ENCODE assay signal across 20 mouse cellular contexts in genomic region chr3:146110358-146110757, GRCm38 (mm10). TPM values are rescaled to one million over a fixed set of nuclear protein-coding genes. Genes with fewer than 3 reads are reported as not detected.
DNase-seq lines count a peak whose midpoint lies in the region; ATAC-seq and TF ChIP-seq lines count a peak whose summit lies in the region.
"Had no signal": no experiment of that assay in that cellular context is flagged by ENCODE, and none has a peak within 500 bp of the region (broad histone marks: within the 10 kb centered on the region; RNA-seq: fewer than 3 reads in every experiment).

No protein-coding gene starts in this region.

- H3K27ac ChIP-seq in forebrain, embryonic 14.5 days (ENCODE audit: low read depth, low read length) = no peak overlapping the region
- H3K27ac ChIP-seq in hindbrain, postnatal 0 days = no peak overlapping the region
- H3K27ac ChIP-seq: hindbrain, embryonic 14.5 days; limb, embryonic 12.5 days; liver, embryonic 13.5 days; midbrain, embryonic 12.5 days had no signal

- H3K9me3 ChIP-seq in forebrain, embryonic 14.5 days (replicated peaks; ENCODE audit: control insufficient read depth, low read length) = no peaks in the 10 kb centered on the region; the same call in 1 of the 2 replicates
- H3K9me3 ChIP-seq in hindbrain, postnatal 0 days (ENCODE audit: low read length) = no peaks in the 10 kb centered on the region
- H3K9me3 ChIP-seq: liver, embryonic 13.5 days; midbrain, embryonic 12.5 days had no signal

- intact Hi-C loops in heart, postnatal 25 days (cut with DNase I) = no loop called here

- no peaks in the 10 kb centered on the region for H3K27me3 ChIP-seq in forebrain, embryonic 14.5 days (replicated peaks; ENCODE audit: control insufficient read depth, insufficient read depth, low read length)
- no peaks in the 10 kb centered on the region for H3K27me3 ChIP-seq in hindbrain, postnatal 0 days (ENCODE audit: insufficient read depth, low read length)

- H3K4me2 ChIP-seq in forebrain, embryonic 14.5 days (ENCODE audit: low read length) = no peak overlapping the region
- no peak overlapping the region for H3K4me2 ChIP-seq in hindbrain, postnatal 0 days (ENCODE audit: low read depth, low read length)
- H3K4me2 ChIP-seq: hindbrain, embryonic 14.5 days; limb, embryonic 12.5 days; liver, embryonic 13.5 days; midbrain, embryonic 12.5 days had no signal

- WGBS in forebrain, embryonic 14.5 days = 91% methylated on average over 2 of the region's 2 CpGs
- WGBS in hindbrain, postnatal 0 days = 85% methylated on average over 2 of the region's 2 CpGs

- peak; percentile 35 for ATAC-seq in megakaryocyte, adult 5-6 weeks (ENCODE audit: poor library complexity, severe bottlenecking)
- ATAC-seq in forebrain, embryonic 14.5 days = no peak
- ATAC-seq in hindbrain, postnatal 0 days = no peak

- H3K36me3 ChIP-seq in forebrain, embryonic 14.5 days (ENCODE audit: control insufficient read depth, insufficient read depth, low read length) = no peaks in the 10 kb centered on the region
- H3K36me3 ChIP-seq in hindbrain, postnatal 0 days (ENCODE audit: insufficient read depth, low read length) = no peaks in the 10 kb centered on the region
- H3K36me3 ChIP-seq: limb, embryonic 12.5 days; liver, embryonic 13.5 days; midbrain, embryonic 12.5 days had no signal

- H3K4me3 ChIP-seq in forebrain, embryonic 14.5 days (ENCODE audit: low read depth, low read length) = no peak overlapping the region
- H3K4me3 ChIP-seq in hindbrain, postnatal 0 days (ENCODE audit: low read length) = no peak overlapping the region
- H3K4me3 ChIP-seq: limb, embryonic 12.5 days; liver, embryonic 13.5 days; midbrain, embryonic 12.5 days had no signal

- peaks cover 4% of the 10 kb centered on the region; the same call in 1 of the 2 replicates for H3K4me1 ChIP-seq in forebrain, embryonic 14.5 days (ENCODE audit: control insufficient read depth, insufficient read depth, low read length)
- H3K4me1 ChIP-seq in hindbrain, postnatal 0 days (ENCODE audit: insufficient read depth, low read length) = 0 out of 2 replicates have a peak, but pooled peaks cover 3% of the 10 kb centered on the region
- H3K4me1 ChIP-seq: limb, embryonic 12.5 days; liver, embryonic 13.5 days had no signal

- no peak for TF ChIP-seq CTCF in hindbrain, postnatal 0 days (IDR thresholded peaks at IDR 0.05; ENCODE audit: low read depth)

- peak; percentile 56 for DNase-seq in heart, adult 8-10 months (ENCODE audit: low spot score)
- DNase-seq in heart, postnatal 25 days (ENCODE audit: low spot score) = no peak
- DNase-seq in 416B (ENCODE audit: low read depth) (peak; percentile 63), NIH3T3 (ENCODE audit: low read depth) (peak; percentile 90)
- DNase-seq in forebrain, embryonic 14.5 days (ENCODE audit: low spot score) = no peak
- no peak for DNase-seq in hindbrain, postnatal 0 days (ENCODE audit: low spot score)
- DNase-seq in cerebellum, adult 11-12 months = no peak
- DNase-seq: cerebellum, adult 9-11 months; kidney, adult 11 months; kidney, postnatal 25 days; liver, embryonic 13.5 days; lung, postnatal 10 days; right cerebral cortex, postnatal 14 days; thymus, postnatal 36 days had no signal

- no peak overlapping the region for H3K9ac ChIP-seq in forebrain, embryonic 14.5 days (ENCODE audit: low read length)
- H3K9ac ChIP-seq in hindbrain, postnatal 0 days (replicated peaks; ENCODE audit: low read length) = no peak overlapping the region
- H3K9ac ChIP-seq: hindbrain, embryonic 14.5 days; limb, embryonic 12.5 days; liver, embryonic 13.5 days; midbrain, embryonic 12.5 days had no signal

RNA-seq across cellular contexts. Expression of gene Wdr63, which starts 2.4 kb away (rescaled TPM):
- total RNA-seq in heart, adult 8-10 months (2022) = not detected
- not detected for total RNA-seq in heart, postnatal 25 days (2021)
- total RNA-seq in megakaryocyte, adult 5-6 weeks (2015) = not detected in 2 replicates
- total RNA-seq in megakaryocyte, adult 5-6 weeks (2017) = not detected in 2 replicates
- 1.5 and 2.1 TPM in 2 replicates for polyA plus RNA-seq in forebrain, embryonic 14.5 days (2014; fragmentation: Nextera tagmentation; extraction: Ambion mirVana)
- total RNA-seq in hindbrain, postnatal 0 days (2014; rRNA removed) = 1.1 and 1.5 TPM in 2 replicates
- polyA plus RNA-seq in hindbrain, postnatal 0 days (2015; fragmentation: Nextera tagmentation; extraction: Ambion mirVana) = 0.71 and 1.5 TPM in 2 replicates
- polyA plus RNA-seq: limb, embryonic 12.5 days had no signal

RNA-seq across cellular contexts. Expression of gene Mcoln3, which starts 6.9 kb away (rescaled TPM):
- total RNA-seq in heart, adult 8-10 months (2022) = not detected
- not detected for total RNA-seq in heart, postnatal 25 days (2021)
- total RNA-seq in megakaryocyte, adult 5-6 weeks (2015) = not detected in 2 replicates
- total RNA-seq in megakaryocyte, adult 5-6 weeks (2017) = 0.07 TPM in 1 of 2 replicates, not detected in the other
- polyA plus RNA-seq in forebrain, embryonic 14.5 days (2014; fragmentation: Nextera tagmentation; extraction: Ambion mirVana) = 0.40 and 0.46 TPM in 2 replicates
- total RNA-seq in hindbrain, postnatal 0 days (2014; rRNA removed) = 0.25 TPM in 1 of 2 replicates, not detected in the other
- polyA plus RNA-seq in hindbrain, postnatal 0 days (2015; fragmentation: Nextera tagmentation; extraction: Ambion mirVana) = 0.10 and 0.48 TPM in 2 replicates
- total RNA-seq: layer of hippocampus, postnatal 10 days had no signal

RNA-seq across cellular contexts. Expression of gene Mcoln2, which starts 39.3 kb away (rescaled TPM):
- under 1 TPM in 3 of 4 experiments, not detected in 1; 0.12 to 0.30 (median 0.17) TPM for total RNA-seq in heart, adult 8-10 months (2022)
- under 1 TPM in 1 of 2 experiments, not detected in 1; 0.42 TPM for total RNA-seq in heart, postnatal 25 days (2021)
- total RNA-seq in megakaryocyte, adult 5-6 weeks (2015) = 0.47 and 3.3 TPM in 2 replicates
- 0.33 and 2.2 TPM in 2 replicates for total RNA-seq in megakaryocyte, adult 5-6 weeks (2017)
- 0.56 TPM in 1 of 2 replicates, not detected in the other for polyA plus RNA-seq in forebrain, embryonic 14.5 days (2014; fragmentation: Nextera tagmentation; extraction: Ambion mirVana)
- not detected in 2 replicates for total RNA-seq in hindbrain, postnatal 0 days (2014; rRNA removed)
- polyA plus RNA-seq in hindbrain, postnatal 0 days (2015; fragmentation: Nextera tagmentation; extraction: Ambion mirVana) = 0.23 and 0.33 TPM in 2 replicates
- total RNA-seq: layer of hippocampus, postnatal 10 days had no signal
- polyA plus RNA-seq: neural tube, embryonic 14.5 days had no signal

Comparison
In these comparisons a context has a peak if more than half of its experiments do, and no peak if none do; other contexts are left out.
1. DNase-seq: peak in heart, adult 8-10 months (single experiment), 416B (single experiment) and NIH3T3 (single experiment); none in heart, postnatal 25 days (single experiment), forebrain, embryonic 14.5 days (single experiment), hindbrain, postnatal 0 days (single experiment) and cerebellum, adult 11-12 months (single experiment).